Mouse (Mus musculus) lung, postnatal 0 days (tissue): ENCODE measurements around the gene Enpp3. TPM values are rescaled to one million over a fixed set of nuclear protein-coding genes. Genes with fewer than 3 reads are reported as not detected.

Experiments used
- ATAC-seq: fragments of 200-750 bp; cut with Nextera tagmentation; 2 replicates; pipeline ENCODE4 v1.8.0; 2017; ENCODE audit warnings: moderate library complexity
- DNase-seq: peaks from one replicate; pipeline ENCODE4 v3.0.0-alpha.2; 2016; ENCODE audit warnings: low spot score
- H3K27ac ChIP-seq: fragments of 300-500 bp; sonication (generic); 2 replicates; pipeline ENCODE4 v1.5.1; 2014; ENCODE audit warnings: antibody characterized with exemption, mild to moderate bottlenecking, low read length, mixed read lengths
- H3K27me3 ChIP-seq: fragments of 300-500 bp; sonication (generic); replicated peaks from 2 replicates; pipeline ENCODE4 v1.6.1; 2014; ENCODE audit warnings: low read length, mixed read lengths; ENCODE audit not compliant: insufficient read depth
- H3K36me3 ChIP-seq: fragments of 300-500 bp; sonication (generic); 2 replicates; pipeline ENCODE4 v1.6.1; 2014; ENCODE audit warnings: low read length, mixed read lengths; ENCODE audit not compliant: insufficient read depth
- H3K4me1 ChIP-seq: fragments of 300-500 bp; sonication (generic); 2 replicates; pipeline ENCODE4 v1.6.1; 2014; ENCODE audit warnings: antibody characterized with exemption, low read depth, low read length, mixed read lengths; ENCODE audit not compliant: insufficient read depth
- H3K4me2 ChIP-seq: fragments of 300-500 bp; sonication (generic); replicated peaks from 2 replicates; pipeline ENCODE4 v1.6.1; 2014; ENCODE audit warnings: low read depth, mild to moderate bottlenecking, low read length, moderate library complexity, mixed read lengths
- H3K4me3 ChIP-seq: fragments of 300-500 bp; sonication (generic); 2 replicates; pipeline ENCODE4 v1.5.1; 2014; ENCODE audit warnings: low read depth, low read length
- H3K9ac ChIP-seq: fragments of 300-500 bp; sonication (generic); replicated peaks from 2 replicates; pipeline ENCODE4 v1.6.1; 2014; ENCODE audit warnings: low read depth, mild to moderate bottlenecking
- H3K9me3 ChIP-seq: fragments of 300-500 bp; sonication (generic); 2 replicates; pipeline ENCODE4 v1.6.1; 2016; ENCODE audit warnings: low read length, mixed read lengths
- CTCF ChIP-seq: IDR thresholded peaks from 2 replicates; pipeline ENCODE4 v1.5.1; 2016; ENCODE audit warnings: antibody characterized with exemption, mild to moderate bottlenecking
- EP300 ChIP-seq: IDR thresholded peaks from 2 replicates; pipeline ENCODE4 v1.6.1; 2016; ENCODE audit warnings: antibody characterized with exemption, mild to moderate bottlenecking, control low read depth
- WGBS: fragments of 180-500 bp; shearing (Covaris S2); extraction: QIAGEN DNeasy Blood & Tissue Kit; methylation state at CpG from one replicate; pipeline ENCODE4 v1.1.7; 2014; 5-methylcytosine and 5-hydroxymethylcytosine counted together
- polyA plus RNA-seq: library from polyadenylated mRNA; unstranded; fragments of >200 nt; fragmentation: Nextera tagmentation; extraction: Ambion mirVana; gene quantifications from 2 replicates; pipeline ENCODE4 v1.2.1, GENCODE M21; 2015

The Enpp3 gene
- polyA plus RNA-seq, 1 experiment from 2014 or later, result 1.2 TPM

DNA sequence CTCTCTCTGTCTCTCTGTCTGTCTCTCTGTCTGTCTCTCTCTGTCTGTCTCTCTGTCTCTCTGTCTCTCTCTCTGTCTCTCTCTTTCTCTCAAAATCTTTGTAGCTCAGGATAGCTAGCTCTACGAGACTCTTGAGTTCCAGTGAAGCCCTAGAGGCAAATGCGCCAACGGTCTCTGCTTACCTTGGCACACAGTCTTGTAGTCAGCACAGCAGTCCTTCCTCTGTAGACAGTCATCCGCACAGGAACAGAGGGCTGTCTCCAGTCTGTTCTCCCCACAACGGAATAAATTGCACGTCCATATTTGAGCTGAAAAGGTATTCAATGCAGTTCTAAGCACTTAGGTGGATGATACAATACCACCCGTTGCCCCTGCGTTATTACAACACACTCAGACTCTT, 18.0 kb downstream of the Enpp3 start:
- ATAC-seq (no peak), DNase-seq (no peak)
- Histone ChIP-seq H3K27me3 (no peaks in the 10 kb centered on the region), H3K4me1 (no peaks in the 10 kb centered on the region), H3K36me3 (no peaks in the 10 kb centered on the region), H3K9me3 (no peaks in the 10 kb centered on the region), H3K9ac (no peak overlapping the region), H3K4me2 (no peak overlapping the region), H3K27ac (no peak overlapping the region), H3K4me3 (no peak overlapping the region)
- WGBS, result 87% methylated on average over 8 of the region's 8 CpGs
- no peak for TF ChIP-seq EP300
- TF ChIP-seq CTCF, result no peak

DNA sequence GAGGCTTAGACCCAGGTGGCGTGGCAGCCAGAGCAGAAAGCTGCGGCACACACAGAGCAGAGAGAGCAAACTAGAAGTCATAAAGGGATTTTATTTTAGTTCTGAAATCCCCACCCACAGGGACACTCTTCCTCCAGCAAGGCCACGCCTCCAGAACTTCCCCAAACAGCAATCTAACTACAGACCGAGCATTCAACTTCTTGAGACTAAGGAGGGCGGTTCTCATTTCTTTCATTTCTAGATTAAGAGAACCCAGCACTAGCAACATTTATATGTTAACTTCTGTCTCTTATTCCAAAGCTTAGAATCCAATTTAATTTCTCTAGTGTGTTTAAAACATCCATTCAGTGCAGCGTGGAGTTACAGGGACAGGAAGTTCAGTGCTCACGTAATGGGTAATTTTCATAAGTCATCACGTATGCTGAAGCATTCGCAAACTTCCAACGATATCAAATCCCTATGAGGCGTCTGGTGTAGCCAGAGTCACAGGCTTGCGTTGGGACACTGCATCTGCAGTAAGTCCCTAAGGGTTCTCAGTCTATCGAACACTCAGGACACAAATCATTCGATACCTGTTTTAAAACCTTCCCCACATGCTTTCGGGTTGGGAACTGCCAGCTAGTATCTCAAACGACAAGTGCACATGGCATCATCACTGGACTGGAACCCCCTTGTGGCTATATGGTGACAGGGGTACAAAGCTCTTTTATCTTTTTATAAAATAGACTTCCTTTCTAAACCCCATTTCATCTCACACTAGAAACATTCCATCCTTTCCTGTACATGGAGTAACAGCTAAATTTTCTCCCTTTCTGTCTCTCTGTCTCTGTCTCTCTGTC, 18.7 kb downstream of the Enpp3 start:
- no peak overlapping the region for H3K27ac ChIP-seq
- WGBS, result 53% methylated on average over 16 of the region's 16 CpGs

DNA sequence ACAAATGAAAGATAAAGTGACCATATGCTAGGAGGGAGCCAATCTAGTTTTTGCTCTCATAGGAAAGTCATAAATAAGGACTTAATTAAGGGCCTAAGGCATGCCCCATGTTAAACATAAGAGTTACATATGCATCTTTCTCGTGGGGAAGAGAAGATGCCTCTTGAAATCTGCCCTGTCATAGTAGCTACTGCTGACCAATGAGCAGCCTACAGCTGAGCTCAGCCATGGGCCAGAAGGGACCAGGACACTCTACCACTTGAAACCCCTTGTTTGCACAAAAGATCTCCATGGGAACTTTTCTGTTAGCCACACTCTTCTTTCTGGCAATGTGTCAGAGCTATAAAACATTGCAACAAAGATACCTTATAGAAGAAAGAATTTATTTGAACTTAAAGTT, 19.4 kb downstream of the Enpp3 start:
- Histone ChIP-seq H3K36me3 (no peaks in the 10 kb centered on the region), H3K27me3 (no peaks in the 10 kb centered on the region), H3K4me1 (no peaks in the 10 kb centered on the region), H3K9ac (no peak overlapping the region), H3K27ac (no peak overlapping the region), H3K4me2 (peak overlapping the region; percentile 32; the same call in 1 of the 2 replicates), H3K9me3 (no peaks in the 10 kb centered on the region), H3K4me3 (no peak overlapping the region)
- TF ChIP-seq CTCF (no peak), EP300 (no peak)
- whole genome bisulfite sequencing, result 16% methylated on average over 1 of the region's 1 CpGs
- no peak for DNase-seq
- no peak for ATAC-seq

More for the DNA sequence above, 18.7 kb downstream of the Enpp3 start:
- DNase-seq, result peak; percentile 38
- peak overlapping the region; percentile 2; the same call in 1 of the 2 replicates for H3K4me3 ChIP-seq
- H3K4me2 ChIP-seq, result peak overlapping the region; percentile 32; the same call in 1 of the 2 replicates
- no peaks in the 10 kb centered on the region for H3K36me3 ChIP-seq
- H3K4me1 ChIP-seq, result no peaks in the 10 kb centered on the region
- H3K9me3 ChIP-seq, result no peaks in the 10 kb centered on the region
- no peak for TF ChIP-seq CTCF
- TF ChIP-seq EP300, result no peak
- H3K27me3 ChIP-seq, result no peaks in the 10 kb centered on the region
- ATAC-seq, result no peak
- H3K9ac ChIP-seq, result no peak overlapping the region

DNA sequence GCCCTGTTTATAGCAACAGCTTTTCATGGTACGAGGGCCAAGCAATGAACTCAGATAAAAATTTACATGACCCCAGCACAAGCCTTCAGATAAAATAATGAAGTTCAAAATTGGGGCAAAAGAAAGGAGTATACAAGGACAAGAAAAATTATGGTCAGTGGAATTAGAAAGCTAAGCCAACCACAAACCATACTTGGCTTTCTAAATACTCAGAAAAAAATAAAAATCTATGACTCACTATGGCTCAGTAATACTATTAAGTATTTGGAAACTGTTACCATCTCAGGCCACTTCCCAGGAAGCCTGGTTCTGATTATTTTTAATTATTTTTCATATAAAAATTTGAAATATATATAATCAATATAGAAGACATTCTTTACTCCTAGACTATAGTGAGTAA, 19.8 kb downstream of the Enpp3 start:
- 54% methylated on average over 1 of the region's 1 CpGs for WGBS
- TF ChIP-seq EP300 (no peak), CTCF (no peak)
- Histone ChIP-seq H3K36me3 (no peaks in the 10 kb centered on the region), H3K4me3 (no peak overlapping the region), H3K27me3 (no peaks in the 10 kb centered on the region), H3K27ac (no peak overlapping the region), H3K9ac (no peak overlapping the region), H3K4me2 (no peak overlapping the region), H3K9me3 (no peaks in the 10 kb centered on the region), H3K4me1 (no peaks in the 10 kb centered on the region)
- ATAC-seq (no peak), DNase-seq (no peak)

DNA sequence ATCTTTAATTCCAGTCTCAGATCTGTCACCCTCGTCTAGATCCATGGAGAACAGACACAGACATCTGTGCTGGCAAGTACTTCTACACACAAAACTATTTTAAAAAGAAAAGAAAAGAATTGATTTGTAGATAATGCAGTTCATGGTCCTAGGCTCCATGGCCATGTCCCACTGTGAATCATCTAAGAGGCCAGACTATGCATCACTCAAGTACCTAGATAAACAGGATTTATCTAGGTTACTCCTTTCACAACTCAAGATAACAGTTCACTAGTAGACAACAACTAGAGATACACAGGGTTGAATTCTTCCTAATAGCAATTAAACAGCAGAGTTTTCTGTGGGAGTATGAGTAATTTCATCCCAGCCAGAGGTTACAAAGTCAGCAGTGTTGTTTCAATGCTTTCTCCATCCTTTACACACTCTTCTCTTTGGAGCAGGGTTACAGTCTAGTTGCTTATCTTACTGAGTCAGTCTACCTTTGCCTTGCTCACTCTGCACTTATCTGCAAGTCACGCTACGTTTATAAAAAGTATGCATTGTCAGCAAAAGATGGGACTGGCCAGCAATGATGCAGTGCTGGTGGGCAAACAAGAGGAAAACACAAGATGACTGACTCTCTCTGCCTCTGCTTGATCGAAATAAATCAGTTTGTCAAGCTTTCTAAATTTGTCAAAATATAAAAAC, 20.5 kb downstream of the Enpp3 start:
- Histone ChIP-seq H3K27me3 (no peaks in the 10 kb centered on the region), H3K4me3 (no peak overlapping the region), H3K4me1 (no peaks in the 10 kb centered on the region), H3K4me2 (no peak overlapping the region), H3K9ac (no peak overlapping the region), H3K9me3 (no peaks in the 10 kb centered on the region), H3K27ac (no peak overlapping the region), H3K36me3 (no peaks in the 10 kb centered on the region)
- WGBS, result 54% methylated on average over 4 of the region's 4 CpGs
- DNase-seq, result no peak
- no peak for TF ChIP-seq CTCF
- TF ChIP-seq EP300, result no peak
- ATAC-seq, result no peak

DNA sequence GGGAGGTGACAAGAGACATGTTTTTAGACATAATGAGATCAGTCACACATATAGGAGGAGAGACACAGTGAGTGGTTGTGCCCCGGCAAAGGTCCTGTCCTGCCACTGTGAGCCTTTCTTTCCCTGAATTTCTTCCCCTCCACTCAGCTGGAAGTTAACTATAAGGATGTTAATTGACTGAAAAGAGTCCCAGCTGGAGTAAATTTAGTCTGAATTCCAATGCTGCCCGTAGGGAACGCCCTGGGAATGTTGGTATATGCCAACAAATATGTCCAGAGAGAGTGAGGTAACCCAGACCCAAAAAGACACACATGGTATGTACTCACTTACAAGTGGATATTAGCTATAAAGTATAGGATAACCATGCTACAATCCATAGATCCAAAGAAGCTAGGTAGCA, 23.1 kb downstream of the Enpp3 start:
- H3K36me3 ChIP-seq, result no peaks in the 10 kb centered on the region
- WGBS, result 74% methylated on average over 3 of the region's 3 CpGs
- no peaks in the 10 kb centered on the region for H3K27me3 ChIP-seq
- ATAC-seq (no peak), DNase-seq (no peak)
- TF ChIP-seq CTCF (no peak), EP300 (no peak)
- H3K9ac ChIP-seq, result no peak overlapping the region
- H3K4me1 ChIP-seq, result no peaks in the 10 kb centered on the region
- H3K9me3 ChIP-seq, result no peaks in the 10 kb centered on the region
- H3K4me3 ChIP-seq, result no peak overlapping the region
- no peak overlapping the region for H3K4me2 ChIP-seq
- H3K27ac ChIP-seq, result no peak overlapping the region
